Mouse (Mus musculus) hindbrain, embryonic 16.5 days (tissue): Measurements from ENCODE around the gene Bcl9. TPM values are rescaled to one million over a fixed set of nuclear protein-coding genes. Genes with fewer than 3 reads are reported as not detected.

ENCODE experiments used
- ATAC-seq: fragments of 200-750 bp; cut with Nextera tagmentation; 2 replicates; pipeline ENCODE4 v1.8.0; 2017; ENCODE audit warnings: moderate TSS enrichment, moderate library complexity
- H3K27ac ChIP-seq: fragments of 300-500 bp; sonication (generic); 2 replicates; pipeline ENCODE4 v1.5.1; 2014; ENCODE audit warnings: low read depth, mild to moderate bottlenecking, control low read depth, low read length, moderate library complexity
- H3K27me3 ChIP-seq: fragments of 300-500 bp; sonication (generic); replicated peaks from 2 replicates; pipeline ENCODE4 v1.6.1; 2014; ENCODE audit warnings: low read length; ENCODE audit not compliant: control insufficient read depth, insufficient read depth
- H3K36me3 ChIP-seq: fragments of 300-500 bp; sonication (generic); 2 replicates; pipeline ENCODE4 v1.6.1; 2014; ENCODE audit warnings: mild to moderate bottlenecking, low read length, moderate library complexity, mixed read lengths; ENCODE audit not compliant: control insufficient read depth, insufficient read depth
- H3K4me1 ChIP-seq: fragments of 300-500 bp; sonication (generic); 2 replicates; pipeline ENCODE4 v1.6.1; 2014; ENCODE audit warnings: low read depth, low read length; ENCODE audit not compliant: control insufficient read depth, insufficient read depth
- H3K4me2 ChIP-seq: fragments of 300-500 bp; sonication (generic); 2 replicates; pipeline ENCODE4 v1.6.1; 2014; ENCODE audit warnings: mild to moderate bottlenecking, low read length, control low read depth, moderate library complexity
- H3K4me3 ChIP-seq: fragments of 300-500 bp; sonication (generic); 2 replicates; pipeline ENCODE4 v1.5.1; 2014; ENCODE audit warnings: mild to moderate bottlenecking, low read length, control low read depth, moderate library complexity
- H3K9ac ChIP-seq: fragments of 300-500 bp; sonication (generic); 2 replicates; pipeline ENCODE4 v1.6.1; 2014; ENCODE audit warnings: low read depth, mild to moderate bottlenecking, control low read depth, low read length, moderate library complexity
- H3K9me3 ChIP-seq: fragments of 300-500 bp; sonication (generic); 2 replicates; pipeline ENCODE4 v1.6.1; 2014; ENCODE audit warnings: mild to moderate bottlenecking, low read length, moderate library complexity; ENCODE audit not compliant: control insufficient read depth
- WGBS: fragments of 180-500 bp; shearing (Covaris S2); extraction: QIAGEN DNeasy Blood & Tissue Kit; methylation state at CpG from one replicate; pipeline ENCODE4 v1.1.7; 2014; 5-methylcytosine and 5-hydroxymethylcytosine counted together
- polyA plus RNA-seq: library from polyadenylated mRNA; unstranded; fragments of >200 nt; fragmentation: Nextera tagmentation; extraction: Ambion mirVana; gene quantifications from 2 replicates; pipeline ENCODE4 v1.2.1, GENCODE M21; 2015

The Bcl9 gene
- polyA plus RNA-seq, 1 experiment from 2014 or later = 57.4 TPM

DNA sequence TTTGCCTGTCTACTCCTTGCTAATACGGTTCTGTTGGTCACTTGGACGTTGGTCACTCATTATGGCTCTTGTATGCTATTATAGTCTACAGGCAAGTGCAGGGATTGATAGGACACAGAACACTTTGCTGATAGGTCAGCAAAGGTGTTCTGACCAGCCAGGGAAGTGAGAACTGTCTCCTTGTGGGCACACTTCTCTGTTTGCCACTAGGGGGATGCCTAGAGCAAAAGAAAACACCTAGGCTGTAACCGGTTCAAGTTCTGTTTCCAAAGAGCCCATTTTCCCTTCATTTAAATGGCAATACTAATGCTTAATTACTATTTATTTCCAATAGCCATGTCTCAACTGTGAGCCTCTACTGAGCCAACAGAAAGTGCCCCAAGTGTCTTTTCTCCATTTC, 113.9 kb downstream of the Bcl9 start:
- Histone ChIP-seq H3K4me3 (no peak overlapping the region), H3K27me3 (no peaks in the 10 kb centered on the region), H3K27ac (no peak overlapping the region), H3K4me2 (no peak overlapping the region), H3K4me1 (peaks cover 2% of the 10 kb centered on the region), H3K9me3 (no peaks in the 10 kb centered on the region), H3K9ac (no peak overlapping the region), H3K36me3 (no peaks in the 10 kb centered on the region)
- WGBS = 50% methylated on average over 3 of the region's 3 CpGs
- ATAC-seq = no peak

DNA sequence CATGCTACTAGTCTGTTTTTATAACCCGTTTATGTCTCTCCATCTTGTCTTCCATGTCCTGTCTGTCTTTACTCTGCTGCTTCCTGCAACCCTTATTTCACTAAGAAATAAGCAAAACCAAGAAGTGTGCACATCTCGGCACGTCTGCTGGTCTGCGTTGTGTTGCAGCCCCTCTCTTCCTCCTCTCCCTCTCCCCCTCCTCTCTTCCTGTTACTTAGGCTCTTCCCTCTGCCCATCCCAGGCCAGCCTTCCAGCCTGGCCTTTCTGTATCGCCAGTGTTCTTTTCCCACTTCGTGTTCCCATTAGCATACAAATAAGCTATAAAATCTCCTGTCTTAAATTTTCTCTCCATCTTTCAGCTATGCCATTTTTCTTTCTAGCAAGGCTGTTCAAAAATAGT, 117.2 kb downstream of the Bcl9 start:
- Histone ChIP-seq H3K4me3 (no peak overlapping the region), H3K4me1 (peaks cover 2% of the 10 kb centered on the region), H3K27me3 (no peaks in the 10 kb centered on the region), H3K4me2 (no peak overlapping the region), H3K9ac (no peak overlapping the region), H3K36me3 (no peaks in the 10 kb centered on the region), H3K27ac (no peak overlapping the region), H3K9me3 (no peaks in the 10 kb centered on the region)
- no peak for ATAC-seq
- WGBS = 36% methylated on average over 6 of the region's 6 CpGs

DNA sequence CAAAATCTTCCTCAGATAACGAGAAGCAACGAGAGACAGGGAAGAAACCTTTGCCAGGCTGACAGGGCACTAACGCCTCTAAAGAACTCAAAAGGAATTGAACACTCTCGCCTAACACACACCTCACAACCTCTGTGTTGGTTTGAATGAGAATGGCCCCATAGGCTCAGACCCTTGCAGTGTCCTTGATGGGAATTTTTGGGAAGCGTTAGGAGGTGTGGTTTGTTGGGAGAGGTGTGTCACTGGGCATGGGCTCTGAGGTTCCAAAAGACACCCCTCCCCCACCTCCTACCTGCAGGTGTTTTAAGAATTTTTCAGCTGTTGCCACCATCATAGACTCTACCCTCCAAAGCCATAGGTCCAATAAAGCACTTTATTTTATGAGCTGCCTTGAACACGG, 118.8 kb downstream of the Bcl9 start:
- ATAC-seq = no peak
- no peak overlapping the region for H3K4me2 ChIP-seq

DNA sequence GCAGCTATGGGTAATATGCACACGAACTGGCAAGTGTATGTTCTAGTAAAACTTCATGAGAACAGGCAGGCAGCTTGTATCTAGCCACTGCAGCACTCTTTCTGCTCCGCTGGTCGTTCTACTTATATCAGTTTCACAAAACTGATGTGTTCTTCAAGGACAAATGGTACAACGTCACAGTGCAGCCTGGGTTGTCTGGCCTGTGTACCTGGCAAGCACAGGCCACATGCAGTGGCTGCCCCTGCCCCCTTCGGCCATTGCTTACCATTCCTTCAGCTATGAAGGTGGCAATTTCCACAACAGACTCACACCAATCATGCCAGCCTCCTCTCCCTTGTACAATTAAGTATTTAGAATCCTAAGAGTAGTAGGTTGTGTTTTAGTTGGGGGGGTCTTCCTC, 125.1 kb downstream of the Bcl9 start:
- no peak for ATAC-seq
- no peak overlapping the region for H3K9ac ChIP-seq
- 84% methylated on average over 5 of the region's 5 CpGs for WGBS
- H3K4me3 ChIP-seq = no peak overlapping the region
- no peaks in the 10 kb centered on the region for H3K9me3 ChIP-seq
- H3K27me3 ChIP-seq = no peaks in the 10 kb centered on the region
- no peak overlapping the region for H3K4me2 ChIP-seq
- H3K4me1 ChIP-seq = no peaks in the 10 kb centered on the region
- H3K36me3 ChIP-seq = no peaks in the 10 kb centered on the region
- H3K27ac ChIP-seq = no peak overlapping the region

More for the DNA sequence above, 118.8 kb downstream of the Bcl9 start:
- H3K36me3 ChIP-seq = no peaks in the 10 kb centered on the region
- peaks cover 2% of the 10 kb centered on the region for H3K4me1 ChIP-seq
- no peak overlapping the region for H3K4me3 ChIP-seq
- no peak overlapping the region for H3K9ac ChIP-seq
- 83% methylated on average over 6 of the region's 6 CpGs for WGBS
- H3K9me3 ChIP-seq = no peaks in the 10 kb centered on the region
- H3K27ac ChIP-seq = no peak overlapping the region
- no peaks in the 10 kb centered on the region for H3K27me3 ChIP-seq

DNA sequence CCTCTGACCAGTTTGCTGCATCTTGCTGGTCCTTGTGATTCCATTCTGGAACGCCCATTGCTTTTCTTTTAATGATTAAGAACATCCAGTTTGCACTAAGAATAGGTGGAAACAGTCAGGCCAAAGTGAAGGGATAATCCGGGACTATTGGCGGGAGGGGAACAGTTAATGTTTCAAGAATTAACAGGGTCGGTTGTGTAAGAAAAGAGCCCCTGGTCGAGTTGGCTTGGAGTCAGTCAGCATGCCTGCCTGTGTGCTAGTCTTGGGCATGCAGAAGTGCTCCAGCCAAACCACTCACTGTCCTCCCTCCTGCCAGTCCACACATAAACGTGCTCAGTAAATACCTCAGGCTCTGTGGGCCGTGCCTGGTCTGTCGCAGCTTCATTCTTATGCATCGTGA, 125.5 kb downstream of the Bcl9 start:
- no peak overlapping the region for H3K9ac ChIP-seq
- H3K9me3 ChIP-seq = no peaks in the 10 kb centered on the region
- WGBS = 66% methylated on average over 9 of the region's 9 CpGs
- no peaks in the 10 kb centered on the region for H3K27me3 ChIP-seq
- H3K36me3 ChIP-seq = no peaks in the 10 kb centered on the region
- H3K4me3 ChIP-seq = no peak overlapping the region
- H3K27ac ChIP-seq = no peak overlapping the region; the same call in 1 of the 2 replicates
- no peak overlapping the region for H3K4me2 ChIP-seq
- H3K4me1 ChIP-seq = no peaks in the 10 kb centered on the region
- ATAC-seq = 0 out of 2 replicates have a peak, but pooled peaks have one; percentile 24

DNA sequence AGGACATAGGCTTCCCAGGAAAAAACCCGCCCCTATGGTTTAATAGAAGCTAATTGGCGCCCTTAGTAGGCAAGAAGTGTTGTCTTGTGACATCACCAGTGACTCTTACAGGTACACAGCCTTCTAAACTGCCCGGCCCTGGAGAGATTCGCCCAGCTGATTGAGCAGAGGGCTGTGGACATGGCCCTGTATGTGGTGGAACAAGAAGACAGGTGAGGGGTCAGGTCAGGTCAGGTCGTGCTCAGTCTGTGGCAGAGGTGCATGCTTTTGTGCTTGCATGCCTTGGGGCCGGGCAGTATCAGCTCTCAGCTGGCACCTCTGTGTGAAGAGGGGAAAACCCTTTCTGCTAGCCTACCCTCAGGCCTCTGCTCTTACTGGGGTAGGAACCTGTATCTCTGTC, 126.2 kb downstream of the Bcl9 start:
- Histone ChIP-seq H3K9me3 (no peaks in the 10 kb centered on the region), H3K4me2 (no peak overlapping the region), H3K9ac (no peak overlapping the region), H3K27me3 (no peaks in the 10 kb centered on the region), H3K36me3 (no peaks in the 10 kb centered on the region), H3K4me1 (no peaks in the 10 kb centered on the region), H3K27ac (no peak overlapping the region), H3K4me3 (no peak overlapping the region)
- ATAC-seq = no peak
- WGBS = 83% methylated on average over 6 of the region's 6 CpGs

DNA sequence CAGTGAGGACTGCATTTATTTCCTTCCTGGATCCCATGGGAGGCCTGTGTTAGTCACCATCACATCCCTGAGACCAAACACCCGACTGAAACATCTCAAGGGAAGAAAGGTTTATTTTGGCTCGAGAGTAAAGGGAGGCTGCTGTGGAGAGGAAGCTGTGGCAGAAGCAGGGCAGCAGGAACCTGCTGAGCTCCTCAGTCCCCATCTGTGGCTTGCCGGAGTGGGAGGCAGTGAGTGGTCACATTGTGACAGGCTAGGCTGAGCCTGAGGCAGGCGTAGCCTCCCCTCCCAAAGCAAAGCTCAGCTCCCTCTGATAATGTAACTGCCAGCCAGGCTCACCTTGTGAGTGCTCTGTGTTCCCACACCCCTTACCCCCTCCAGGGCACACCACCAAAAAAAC, 130.6 kb downstream of the Bcl9 start:
- ATAC-seq = no peak
- Histone ChIP-seq H3K4me2 (no peak overlapping the region), H3K9me3 (no peaks in the 10 kb centered on the region), H3K36me3 (no peaks in the 10 kb centered on the region), H3K4me3 (no peak overlapping the region), H3K27me3 (no peaks in the 10 kb centered on the region), H3K4me1 (no peaks in the 10 kb centered on the region), H3K9ac (no peak overlapping the region), H3K27ac (no peak overlapping the region)
- WGBS = 59% methylated on average over 4 of the region's 4 CpGs

DNA sequence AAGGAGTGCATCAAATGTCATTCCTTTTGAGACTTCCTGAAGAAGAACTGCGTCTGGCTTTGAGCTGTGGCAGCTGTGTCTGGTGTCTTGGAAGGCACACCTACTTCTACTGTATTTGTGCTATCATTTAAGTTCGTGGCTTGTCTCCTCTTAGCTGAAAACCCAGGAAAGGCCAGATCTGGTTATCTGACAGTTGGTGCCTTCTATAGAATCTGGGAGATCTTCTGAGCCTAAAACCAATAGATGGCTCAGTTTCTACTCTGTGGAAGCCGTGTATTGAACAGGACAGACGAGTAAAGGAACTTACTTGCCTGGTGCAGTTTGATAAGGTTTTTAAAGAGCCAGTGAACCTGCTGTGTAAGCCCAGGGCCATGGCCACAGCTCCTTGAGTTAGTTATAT, 133.2 kb downstream of the Bcl9 start:
- no peak overlapping the region for H3K27ac ChIP-seq
- no peak overlapping the region for H3K9ac ChIP-seq
- H3K4me2 ChIP-seq = no peak overlapping the region
- no peaks in the 10 kb centered on the region for H3K9me3 ChIP-seq
- H3K36me3 ChIP-seq = no peaks in the 10 kb centered on the region
- no peaks in the 10 kb centered on the region; the same call in none of the 2 replicates for H3K4me1 ChIP-seq
- H3K27me3 ChIP-seq = no peaks in the 10 kb centered on the region
- 86% methylated on average over 4 of the region's 4 CpGs for WGBS
- ATAC-seq = no peak
- no peak overlapping the region for H3K4me3 ChIP-seq

DNA sequence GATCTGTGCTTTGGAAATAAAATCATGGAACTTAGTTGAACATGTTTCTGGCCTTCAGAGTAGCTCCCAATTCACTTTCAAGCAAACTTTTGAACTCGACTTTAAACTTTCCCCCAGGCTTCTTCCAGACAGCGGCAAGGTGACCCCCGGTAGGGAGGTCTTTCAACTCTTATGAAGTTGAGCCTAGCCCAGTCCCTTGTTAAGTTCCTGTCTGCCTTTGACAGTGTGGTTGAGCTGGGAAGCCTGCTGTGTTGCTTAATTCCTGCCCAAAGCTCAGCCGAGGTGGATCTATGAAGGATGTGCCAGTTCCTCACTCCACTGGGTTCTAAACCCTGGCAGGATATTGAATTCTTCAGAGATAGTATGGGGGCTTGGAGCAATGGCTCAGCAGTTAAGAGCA, 135.9 kb downstream of the Bcl9 start:
- H3K4me3 ChIP-seq = no peak overlapping the region
- ATAC-seq = no peak
- H3K36me3 ChIP-seq = no peaks in the 10 kb centered on the region
- peaks cover 2% of the 10 kb centered on the region for H3K4me1 ChIP-seq
- H3K9ac ChIP-seq = no peak overlapping the region
- no peaks in the 10 kb centered on the region for H3K27me3 ChIP-seq
- WGBS = 59% methylated on average over 4 of the region's 4 CpGs
- H3K4me2 ChIP-seq = no peak overlapping the region
- H3K9me3 ChIP-seq = no peaks in the 10 kb centered on the region
- no peak overlapping the region for H3K27ac ChIP-seq

DNA sequence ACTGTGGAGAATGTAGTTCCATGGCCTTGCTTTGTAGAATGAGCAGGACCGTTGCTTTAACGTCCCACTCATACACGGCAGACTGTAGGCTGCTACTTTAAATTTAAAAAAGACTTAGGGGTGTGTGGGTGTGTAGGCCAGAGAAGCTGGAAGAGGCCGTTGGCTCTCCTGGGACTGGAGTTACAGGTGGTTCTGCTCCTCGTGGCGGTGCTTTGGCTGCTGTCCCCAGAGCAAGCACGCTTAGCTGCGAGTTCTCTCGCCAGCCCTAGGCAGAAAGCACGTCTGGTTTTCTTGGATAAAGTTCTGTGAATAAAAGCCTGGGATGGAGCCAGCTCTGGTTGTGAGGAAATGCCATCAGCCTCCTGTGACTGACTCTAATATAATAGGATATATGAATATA, 136.8 kb downstream of the Bcl9 start:
- no peak overlapping the region for H3K4me3 ChIP-seq
- no peaks in the 10 kb centered on the region for H3K27me3 ChIP-seq
- WGBS = 61% methylated on average over 10 of the region's 10 CpGs
- no peaks in the 10 kb centered on the region for H3K36me3 ChIP-seq
- no peaks in the 10 kb centered on the region for H3K9me3 ChIP-seq
- peaks cover 2% of the 10 kb centered on the region for H3K4me1 ChIP-seq
- no peak overlapping the region for H3K9ac ChIP-seq
- no peak overlapping the region for H3K27ac ChIP-seq
- H3K4me2 ChIP-seq = peak overlapping the region; percentile 24; the same call in 1 of the 2 replicates
- ATAC-seq = no peak
